Mouse (Mus musculus): Measurements from ENCODE around the gene Ccdc90b. TPM values are rescaled to one million over a fixed set of nuclear protein-coding genes. Genes with fewer than 3 reads are reported as not detected.

The Ccdc90b gene
- total RNA-seq (2014; rRNA removed): 39.6 and 52.2 TPM in 2 replicates
- 44.1 and 47.3 TPM in 2 replicates for polyA plus RNA-seq (2015; fragmentation: Nextera tagmentation; extraction: Ambion mirVana)

- TF ChIP-seq CTCF (IDR thresholded peaks at IDR 0.05): peak; percentile 87
- H3K4me1 ChIP-seq (ENCODE audit: insufficient read depth, low read length): no peaks in the 10 kb centered on the region
- H3K4me2 ChIP-seq (ENCODE audit: low read depth, low read length, poor library complexity, severe bottlenecking): peak within 1 kb of the TSS; percentile 55
- H3K27ac ChIP-seq (ENCODE audit: low read depth, low read length): peak within 1 kb of the TSS; percentile 86
- WGBS: under 1% methylated on average over 60 of the region's 60 CpGs
- H3K36me3 ChIP-seq (ENCODE audit: insufficient read depth, low read length): peaks cover 7% of the 10 kb centered on the region
- no peaks in the 10 kb centered on the region for H3K9me3 ChIP-seq (ENCODE audit: low read length)
- DNase-seq (ENCODE audit: low spot score) (peak; percentile 98), ATAC-seq (ENCODE audit: low FRiP score) (peak; percentile 98)
- peak within 1 kb of the TSS; percentile 80 for H3K9ac ChIP-seq (replicated peaks; ENCODE audit: low read length, poor library complexity, severe bottlenecking)
- H3K27me3 ChIP-seq (ENCODE audit: insufficient read depth, low read length): no peaks in the 10 kb centered on the region
- peak within 1 kb of the TSS; percentile 92 for H3K4me3 ChIP-seq (ENCODE audit: low read depth, low read length)
Measured at GRCm38 (mm10) chr7:92560986-92561876, at the start of gene Ccdc90b. Gene Ccdc90b, plus strand, starts transcription at chr7:92561149.

- ATAC-seq (ENCODE audit: low FRiP score) (no peak), DNase-seq (ENCODE audit: low spot score) (no peak)
- H3K4me2 ChIP-seq (ENCODE audit: low read depth, low read length, poor library complexity, severe bottlenecking): no peak overlapping the region
- WGBS: 60% methylated on average over 3 of the region's 3 CpGs
- H3K9me3 ChIP-seq (ENCODE audit: low read length): no peaks in the 10 kb centered on the region
- no peaks in the 10 kb centered on the region; the same call in 1 of the 2 replicates for H3K4me1 ChIP-seq (ENCODE audit: insufficient read depth, low read length)
- H3K27ac ChIP-seq (ENCODE audit: low read depth, low read length): no peak overlapping the region
- no peak overlapping the region for H3K9ac ChIP-seq (replicated peaks; ENCODE audit: low read length, poor library complexity, severe bottlenecking)
- no peak for TF ChIP-seq CTCF (IDR thresholded peaks at IDR 0.05)
- no peaks in the 10 kb centered on the region for H3K27me3 ChIP-seq (ENCODE audit: insufficient read depth, low read length)
- H3K4me3 ChIP-seq (ENCODE audit: low read depth, low read length): no peak overlapping the region
- no peaks in the 10 kb centered on the region for H3K36me3 ChIP-seq (ENCODE audit: insufficient read depth, low read length)
Measured at GRCm38 (mm10) chr7:92520397-92520796, 40.6 kb upstream of the Ccdc90b start.

- H3K4me2 ChIP-seq (ENCODE audit: low read depth, low read length, poor library complexity, severe bottlenecking): no peak overlapping the region
- DNase-seq (ENCODE audit: low spot score): peak; percentile 76
- peak; percentile 57 for TF ChIP-seq CTCF (IDR thresholded peaks at IDR 0.05)
- H3K4me3 ChIP-seq (ENCODE audit: low read depth, low read length): no peak overlapping the region
- no peaks in the 10 kb centered on the region; the same call in 1 of the 2 replicates for H3K4me1 ChIP-seq (ENCODE audit: insufficient read depth, low read length)
- H3K27me3 ChIP-seq (ENCODE audit: insufficient read depth, low read length): no peaks in the 10 kb centered on the region
- H3K9ac ChIP-seq (replicated peaks; ENCODE audit: low read length, poor library complexity, severe bottlenecking): no peak overlapping the region
- H3K9me3 ChIP-seq (ENCODE audit: low read length): no peaks in the 10 kb centered on the region
- no peak overlapping the region for H3K27ac ChIP-seq (ENCODE audit: low read depth, low read length)
- ATAC-seq (ENCODE audit: low FRiP score): no peak
- WGBS: 31% methylated on average over 4 of the region's 4 CpGs
- H3K36me3 ChIP-seq (ENCODE audit: insufficient read depth, low read length): no peaks in the 10 kb centered on the region
Measured at GRCm38 (mm10) chr7:92520820-92521219, 40.1 kb upstream of the Ccdc90b start.

- WGBS: 76% methylated on average over 4 of the region's 4 CpGs
- Histone ChIP-seq H3K36me3 (ENCODE audit: insufficient read depth, low read length) (no peaks in the 10 kb centered on the region), H3K9ac (replicated peaks; ENCODE audit: low read length, poor library complexity, severe bottlenecking) (no peak overlapping the region), H3K4me2 (ENCODE audit: low read depth, low read length, poor library complexity, severe bottlenecking) (no peak overlapping the region), H3K9me3 (ENCODE audit: low read length) (no peaks in the 10 kb centered on the region), H3K27ac (ENCODE audit: low read depth, low read length) (no peak overlapping the region), H3K27me3 (ENCODE audit: insufficient read depth, low read length) (no peaks in the 10 kb centered on the region), H3K4me3 (ENCODE audit: low read depth, low read length) (no peak overlapping the region), H3K4me1 (ENCODE audit: insufficient read depth, low read length) (no peaks in the 10 kb centered on the region)
- TF ChIP-seq CTCF (IDR thresholded peaks at IDR 0.05): no peak
- no peak for DNase-seq (ENCODE audit: low spot score)
- ATAC-seq (ENCODE audit: low FRiP score): no peak
Measured at GRCm38 (mm10) chr7:92529245-92529644, 31.7 kb upstream of the Ccdc90b start.

GRCm38 (mm10) chr7:92532351-92533036, 28.5 kb upstream of the Ccdc90b start:
- Histone ChIP-seq H3K4me2 (ENCODE audit: low read depth, low read length, poor library complexity, severe bottlenecking) (no peak overlapping the region), H3K36me3 (ENCODE audit: insufficient read depth, low read length) (no peaks in the 10 kb centered on the region), H3K27me3 (ENCODE audit: insufficient read depth, low read length) (no peaks in the 10 kb centered on the region), H3K4me3 (ENCODE audit: low read depth, low read length) (no peak overlapping the region), H3K27ac (ENCODE audit: low read depth, low read length) (peak overlapping the region; percentile 55; the same call in 1 of the 2 replicates), H3K9me3 (ENCODE audit: low read length) (no peaks in the 10 kb centered on the region), H3K9ac (replicated peaks; ENCODE audit: low read length, poor library complexity, severe bottlenecking) (no peak overlapping the region; the same call in 1 of the 2 replicates), H3K4me1 (ENCODE audit: insufficient read depth, low read length) (no peaks in the 10 kb centered on the region)
- TF ChIP-seq CTCF (IDR thresholded peaks at IDR 0.05): no peak
- WGBS: 26% methylated on average over 6 of the region's 6 CpGs
- peak; percentile 63 for DNase-seq (ENCODE audit: low spot score)
- peak; percentile 77 for ATAC-seq (ENCODE audit: low FRiP score)
